Mouse (Mus musculus): ENCODE measurements around the gene Ncor2.
A peak's percentile ranks its signal among the peaks of the same experiment; 100 is the strongest.

Ncor2 gene

GRCm38 (mm10) chr5:125066479-125067471 lies 112.2 kb downstream of the Ncor2 start:
- DNase-seq (ENCODE audit: low spot score in 2 of 2) = peak; percentile 50 to 66

GRCm38 (mm10) chr5:125063015-125063414 lies 116.0 kb downstream of the Ncor2 start:
- no peak for DNase-seq (ENCODE audit: low spot score in 2 of 2)

- DNase-seq (ENCODE audit: low spot score in 2 of 2) = peak in 1 of 2 experiments; percentile 42
Measured at GRCm38 (mm10) chr5:125058267-125058668, 120.8 kb downstream of the Ncor2 start.

- no peak for DNase-seq (ENCODE audit: low spot score in 2 of 2)
Measured at GRCm38 (mm10) chr5:125057555-125058266, 121.3 kb downstream of the Ncor2 start.

GRCm38 (mm10) chr5:125056696-125057554 lies 122.1 kb downstream of the Ncor2 start:
- no peak for DNase-seq (ENCODE audit: low spot score in 2 of 2)

GRCm38 (mm10) chr5:125056331-125056695 lies 122.7 kb downstream of the Ncor2 start:
- DNase-seq (ENCODE audit: low spot score in 2 of 2) = no peak

GRCm38 (mm10) chr5:125055901-125056300 lies 123.1 kb downstream of the Ncor2 start:
- peak; percentile 39 to 51 for DNase-seq (ENCODE audit: low spot score in 2 of 2)

- DNase-seq (ENCODE audit: low spot score in 2 of 2) = no peak
Measured at GRCm38 (mm10) chr5:125053661-125054060, 125.4 kb downstream of the Ncor2 start.

GRCm38 (mm10) chr5:125052603-125053488 lies 126.2 kb downstream of the Ncor2 start:
- peak; percentile 92 to 93 for DNase-seq (ENCODE audit: low spot score in 2 of 2)

GRCm38 (mm10) chr5:125052237-125052602 lies 126.8 kb downstream of the Ncor2 start:
- DNase-seq (ENCODE audit: low spot score in 2 of 2) = peak; percentile 47 to 54

GRCm38 (mm10) chr5:125049481-125049880 lies 129.5 kb downstream of the Ncor2 start:
- DNase-seq (ENCODE audit: low spot score in 2 of 2) = no peak

- no peak for DNase-seq (ENCODE audit: low spot score in 2 of 2)
Measured at GRCm38 (mm10) chr5:125046436-125046835, 132.6 kb downstream of the Ncor2 start.

GRCm38 (mm10) chr5:125045202-125045601 lies 133.8 kb downstream of the Ncor2 start:
- DNase-seq (ENCODE audit: low spot score in 2 of 2) = no peak

- no peak for DNase-seq (ENCODE audit: low spot score in 2 of 2)
Measured at GRCm38 (mm10) chr5:125043448-125043847, 135.6 kb downstream of the Ncor2 start.

- no peak for DNase-seq (ENCODE audit: low spot score in 2 of 2)
Measured at GRCm38 (mm10) chr5:125041578-125041977, 137.4 kb downstream of the Ncor2 start.

- peak; percentile 46 to 55 for DNase-seq (ENCODE audit: low spot score in 2 of 2)
Measured at GRCm38 (mm10) chr5:125040128-125040584, 138.9 kb downstream of the Ncor2 start.

GRCm38 (mm10) chr5:125039377-125040027 lies 139.5 kb downstream of the Ncor2 start:
- no peak for DNase-seq (ENCODE audit: low spot score in 2 of 2)

GRCm38 (mm10) chr5:125036483-125036882 lies 142.5 kb downstream of the Ncor2 start:
- no peak for DNase-seq (ENCODE audit: low spot score in 2 of 2)

- no peak for DNase-seq (ENCODE audit: low spot score in 2 of 2)
Measured at GRCm38 (mm10) chr5:125028911-125029310, 150.1 kb downstream of the Ncor2 start.

GRCm38 (mm10) chr5:125028371-125028770 lies 150.6 kb downstream of the Ncor2 start:
- DNase-seq (ENCODE audit: low spot score in 2 of 2) = no peak
